Mouse (Mus musculus): ENCODE measurements around the gene D630039A03Rik. TPM values are rescaled to one million over a fixed set of nuclear protein-coding genes. Genes with fewer than 3 reads are reported as not detected.

The D630039A03Rik gene
- polyA plus RNA-seq, 1 experiment from 2014 or later = 2.7 TPM

DNA sequence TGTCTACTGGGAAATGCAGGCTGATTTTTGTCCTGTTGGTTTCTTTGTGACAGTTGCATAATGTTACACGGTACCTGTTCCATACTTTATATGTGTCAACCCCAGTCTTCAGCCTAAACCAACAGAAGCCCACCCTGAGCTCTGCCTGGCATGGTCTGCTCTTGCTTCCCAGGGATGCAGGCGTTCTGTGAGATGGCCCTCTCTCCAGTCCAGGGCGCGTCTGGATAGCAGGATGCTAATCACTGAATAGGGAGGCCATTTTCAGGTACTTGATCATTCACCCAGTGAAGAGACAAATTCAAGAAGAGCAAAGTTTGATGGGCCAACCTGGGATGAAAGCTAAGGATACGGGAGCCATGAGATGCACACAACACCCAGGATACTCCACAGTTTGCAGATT is 37.0 kb downstream of the D630039A03Rik start:
- TF ChIP-seq CTCF (IDR thresholded peaks at IDR 0.05) (no peak), EP300 (IDR thresholded peaks at IDR 0.05) (no peak)

DNA sequence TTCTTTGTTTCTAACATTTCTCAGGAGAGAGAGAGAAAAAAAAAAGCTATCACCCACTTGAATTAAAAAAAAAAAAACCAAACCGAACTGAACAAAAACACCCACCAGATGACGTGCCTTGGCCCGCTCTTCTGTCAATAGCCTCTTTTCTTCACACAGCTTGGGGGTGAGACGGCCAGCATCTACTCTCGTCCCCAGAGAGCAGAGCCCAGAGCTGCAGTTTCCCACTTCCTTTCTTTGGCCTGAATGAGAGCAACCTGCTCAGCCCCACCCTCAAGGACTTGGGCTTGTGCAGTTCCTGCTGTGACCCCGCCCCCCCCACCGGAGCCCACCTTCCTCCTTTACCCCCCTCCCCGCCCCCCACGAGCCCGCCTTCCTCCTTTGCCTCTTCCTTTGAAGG is 48.6 kb downstream of the D630039A03Rik start:
- H3K9me3 ChIP-seq (ENCODE audit: low read length) = no peaks in the 10 kb centered on the region
- H3K4me3 ChIP-seq (ENCODE audit: low read depth, low read length) = no peak overlapping the region
- no peak overlapping the region for H3K27ac ChIP-seq (ENCODE audit: low read length)
- no peak overlapping the region for H3K4me2 ChIP-seq (replicated peaks; ENCODE audit: low read depth, low read length)
- ATAC-seq (no peak), DNase-seq (ENCODE audit: low spot score) (peak; percentile 24)
- TF ChIP-seq CTCF (IDR thresholded peaks at IDR 0.05) (no peak), EP300 (IDR thresholded peaks at IDR 0.05) (no peak)
- H3K27me3 ChIP-seq (replicated peaks; ENCODE audit: insufficient read depth, low read length) = no peaks in the 10 kb centered on the region
- H3K36me3 ChIP-seq (ENCODE audit: insufficient read depth, low read length) = no peaks in the 10 kb centered on the region
- H3K9ac ChIP-seq (replicated peaks; ENCODE audit: low read depth) = no peak overlapping the region
- WGBS = 42% methylated on average over 10 of the region's 10 CpGs
- H3K4me1 ChIP-seq (ENCODE audit: insufficient read depth, low read depth, low read length) = peaks cover 9% of the 10 kb centered on the region; the same call in 1 of the 2 replicates

More for the DNA sequence above, 37.0 kb downstream of the D630039A03Rik start:
- Histone ChIP-seq H3K9ac (replicated peaks; ENCODE audit: low read depth) (no peak overlapping the region), H3K27me3 (replicated peaks; ENCODE audit: insufficient read depth, low read length) (no peaks in the 10 kb centered on the region), H3K4me2 (replicated peaks; ENCODE audit: low read depth, low read length) (no peak overlapping the region), H3K9me3 (ENCODE audit: low read length) (no peaks in the 10 kb centered on the region), H3K27ac (ENCODE audit: low read length) (no peak overlapping the region), H3K4me3 (ENCODE audit: low read depth, low read length) (no peak overlapping the region), H3K36me3 (ENCODE audit: insufficient read depth, low read length) (0 out of 2 replicates have a peak, but pooled peaks cover 3% of the 10 kb centered on the region), H3K4me1 (ENCODE audit: insufficient read depth, low read depth, low read length) (no peaks in the 10 kb centered on the region)
- ATAC-seq = no peak
- WGBS = 94% methylated on average over 5 of the region's 5 CpGs
- no peak for DNase-seq (ENCODE audit: low spot score)

DNA sequence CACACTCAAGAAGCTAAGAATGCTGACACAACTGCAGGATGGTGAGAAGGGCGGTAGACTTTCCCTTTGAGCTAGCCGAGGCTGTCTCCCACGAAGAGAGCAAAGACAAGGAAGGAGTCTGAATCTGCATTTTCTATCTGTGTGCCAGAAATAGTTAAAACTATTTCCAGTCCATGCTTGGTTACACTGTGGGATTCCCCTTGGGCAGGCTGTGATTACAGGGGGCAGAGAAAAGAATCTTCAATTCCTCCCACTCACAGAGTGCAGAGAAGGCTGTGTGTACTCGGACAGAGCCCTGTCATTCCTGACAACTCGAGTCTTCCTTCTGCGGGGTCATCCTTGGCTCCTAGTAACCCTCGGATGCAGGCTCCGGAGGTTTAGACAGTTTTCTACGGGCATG is 49.1 kb downstream of the D630039A03Rik start:
- H3K9ac ChIP-seq (replicated peaks; ENCODE audit: low read depth) = no peak overlapping the region
- H3K4me1 ChIP-seq (ENCODE audit: insufficient read depth, low read depth, low read length) = peaks cover 9% of the 10 kb centered on the region; the same call in 1 of the 2 replicates
- no peak for TF ChIP-seq EP300 (IDR thresholded peaks at IDR 0.05)
- TF ChIP-seq CTCF (IDR thresholded peaks at IDR 0.05) = no peak
- no peaks in the 10 kb centered on the region for H3K27me3 ChIP-seq (replicated peaks; ENCODE audit: insufficient read depth, low read length)
- H3K9me3 ChIP-seq (ENCODE audit: low read length) = no peaks in the 10 kb centered on the region
- no peak overlapping the region for H3K4me3 ChIP-seq (ENCODE audit: low read depth, low read length)
- H3K4me2 ChIP-seq (replicated peaks; ENCODE audit: low read depth, low read length) = no peak overlapping the region; the same call in 1 of the 2 replicates
- ATAC-seq (no peak), DNase-seq (ENCODE audit: low spot score) (no peak)
- WGBS = 47% methylated on average over 9 of the region's 9 CpGs
- no peaks in the 10 kb centered on the region for H3K36me3 ChIP-seq (ENCODE audit: insufficient read depth, low read length)
- H3K27ac ChIP-seq (ENCODE audit: low read length) = no peak overlapping the region

DNA sequence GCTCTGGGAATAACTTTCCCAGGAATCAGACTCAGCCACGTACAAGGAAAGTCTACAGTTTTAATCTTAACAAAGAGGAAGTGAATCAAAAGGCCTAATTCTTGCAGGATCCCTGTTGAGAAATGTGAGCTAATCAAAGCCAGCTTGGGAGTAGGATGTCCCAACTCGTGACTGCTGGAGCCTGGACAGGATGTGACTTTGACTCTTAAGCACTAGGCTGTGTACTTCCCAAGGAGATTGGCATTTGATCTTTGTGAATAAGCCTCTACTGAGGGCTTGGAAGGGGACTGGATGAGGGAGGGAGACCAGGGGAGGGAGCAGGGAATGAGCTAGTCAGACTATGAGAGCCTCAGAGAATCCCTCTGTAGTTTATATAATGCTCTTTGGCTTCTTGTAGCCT is 50.0 kb downstream of the D630039A03Rik start:
- peaks cover 11% of the 10 kb centered on the region; the same call in 1 of the 2 replicates for H3K4me1 ChIP-seq (ENCODE audit: insufficient read depth, low read depth, low read length)
- H3K9me3 ChIP-seq (ENCODE audit: low read length) = no peaks in the 10 kb centered on the region
- H3K9ac ChIP-seq (replicated peaks; ENCODE audit: low read depth) = no peak overlapping the region
- H3K4me2 ChIP-seq (replicated peaks; ENCODE audit: low read depth, low read length) = no peak overlapping the region
- H3K27me3 ChIP-seq (replicated peaks; ENCODE audit: insufficient read depth, low read length) = no peaks in the 10 kb centered on the region
- H3K27ac ChIP-seq (ENCODE audit: low read length) = peak overlapping the region; percentile 2; the same call in 1 of the 2 replicates
- peak; percentile 87 for DNase-seq (ENCODE audit: low spot score)
- no peaks in the 10 kb centered on the region for H3K36me3 ChIP-seq (ENCODE audit: insufficient read depth, low read length)
- peak; percentile 87 for ATAC-seq
- 12% methylated on average over 2 of the region's 2 CpGs for WGBS
- H3K4me3 ChIP-seq (ENCODE audit: low read depth, low read length) = no peak overlapping the region
- peak; percentile 16; the same call in 1 of the 2 replicates for TF ChIP-seq CTCF (IDR thresholded peaks at IDR 0.05)
- peak; percentile 63; the same call in 1 of the 2 replicates for TF ChIP-seq EP300 (IDR thresholded peaks at IDR 0.05)

DNA sequence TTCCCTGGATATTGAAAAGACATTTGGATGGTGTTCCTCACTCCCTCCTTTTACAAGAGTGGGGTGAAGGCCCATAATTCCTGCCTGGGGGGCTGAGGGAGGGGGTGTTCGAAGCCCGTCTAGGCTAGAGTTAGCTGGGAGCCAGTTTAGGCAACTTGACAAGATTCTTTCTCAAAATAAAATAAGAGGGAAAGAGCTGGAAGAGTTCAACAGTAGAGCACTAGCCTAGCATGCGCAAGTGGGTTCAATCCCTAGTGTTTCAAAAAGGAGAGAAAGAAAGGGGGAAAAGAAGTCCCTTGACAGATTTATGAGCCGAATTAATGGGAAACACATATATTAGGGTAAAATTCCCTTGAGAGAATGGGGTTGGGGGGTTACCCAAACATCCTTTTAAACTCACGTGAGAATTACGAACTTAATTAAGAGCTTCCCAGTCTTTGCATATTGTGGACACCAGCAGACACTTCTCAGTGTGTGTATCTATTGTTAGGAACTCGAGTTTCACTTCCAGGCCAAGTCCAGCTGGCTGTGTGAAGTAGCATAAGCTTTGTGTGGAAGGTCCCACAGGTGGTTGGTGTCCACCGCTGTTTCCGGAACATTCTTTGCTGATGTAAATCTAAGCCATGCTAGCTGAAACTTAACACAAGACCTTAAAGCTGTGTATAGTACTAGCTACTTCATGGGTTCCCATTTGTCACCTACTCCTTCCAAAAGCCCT is 53.7 kb downstream of the D630039A03Rik start:
- ATAC-seq (no peak; the same call in 1 of the 2 replicates), DNase-seq (ENCODE audit: low spot score) (no peak)
- Histone ChIP-seq H3K4me1 (ENCODE audit: insufficient read depth, low read depth, low read length) (peaks cover 21% of the 10 kb centered on the region), H3K9ac (replicated peaks; ENCODE audit: low read depth) (no peak overlapping the region), H3K36me3 (ENCODE audit: insufficient read depth, low read length) (peaks cover 8% of the 10 kb centered on the region; the same call in 1 of the 2 replicates), H3K27me3 (replicated peaks; ENCODE audit: insufficient read depth, low read length) (no peaks in the 10 kb centered on the region), H3K9me3 (ENCODE audit: low read length) (no peaks in the 10 kb centered on the region), H3K27ac (ENCODE audit: low read length) (no peak overlapping the region), H3K4me3 (ENCODE audit: low read depth, low read length) (no peak overlapping the region), H3K4me2 (replicated peaks; ENCODE audit: low read depth, low read length) (no peak overlapping the region)
- WGBS = 68% methylated on average over 9 of the region's 9 CpGs
- no peak for TF ChIP-seq EP300 (IDR thresholded peaks at IDR 0.05)
- TF ChIP-seq CTCF (IDR thresholded peaks at IDR 0.05) = no peak

DNA sequence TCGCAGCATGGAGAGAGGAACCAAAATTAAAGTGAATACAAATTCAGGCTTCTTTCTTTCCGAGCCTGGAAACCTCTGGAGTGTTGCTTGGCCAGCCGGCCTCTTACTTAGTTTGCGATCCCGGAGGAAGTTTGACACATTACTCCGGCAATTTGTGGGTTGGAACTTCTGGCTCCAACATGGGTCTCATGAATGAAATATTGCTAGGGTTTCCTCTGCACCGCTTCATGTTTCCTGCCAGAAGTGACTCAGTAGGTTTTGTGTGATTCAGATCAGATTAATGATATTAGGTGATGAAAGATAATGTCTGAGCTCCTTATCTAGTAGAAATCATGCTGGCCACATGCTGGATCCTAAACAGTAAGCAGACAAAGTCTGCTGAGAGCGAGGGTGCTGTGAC is 54.2 kb downstream of the D630039A03Rik start:
- Histone ChIP-seq H3K27ac (ENCODE audit: low read length) (no peak overlapping the region), H3K9ac (replicated peaks; ENCODE audit: low read depth) (no peak overlapping the region), H3K36me3 (ENCODE audit: insufficient read depth, low read length) (peaks cover 14% of the 10 kb centered on the region; the same call in 1 of the 2 replicates), H3K4me2 (replicated peaks; ENCODE audit: low read depth, low read length) (no peak overlapping the region), H3K4me3 (ENCODE audit: low read depth, low read length) (no peak overlapping the region), H3K4me1 (ENCODE audit: insufficient read depth, low read depth, low read length) (peaks cover 21% of the 10 kb centered on the region), H3K27me3 (replicated peaks; ENCODE audit: insufficient read depth, low read length) (no peaks in the 10 kb centered on the region), H3K9me3 (ENCODE audit: low read length) (no peaks in the 10 kb centered on the region)
- TF ChIP-seq CTCF (IDR thresholded peaks at IDR 0.05) (no peak), EP300 (IDR thresholded peaks at IDR 0.05) (peak; percentile 44; the same call in 1 of the 2 replicates)
- ATAC-seq (0 out of 2 replicates have a peak, but pooled peaks have one; percentile 7), DNase-seq (ENCODE audit: low spot score) (peak; percentile 60)
- WGBS = 39% methylated on average over 8 of the region's 8 CpGs

Data from lung, postnatal 0 days (tissue).